Mouse (Mus musculus): ENCODE results near the gene Oxnad1. TPM values are rescaled to one million over a fixed set of nuclear protein-coding genes. Genes with fewer than 3 reads are reported as not detected.

The Oxnad1 gene
- total RNA-seq (2017): 9.2 to 22.1 TPM (median 10.6 TPM) in 3 replicates

GRCm38 (mm10) chr14:32084761-32085485 is at the start of gene Oxnad1:
TSS of gene Oxnad1 (plus strand) at chr14:32085374.
- peak; percentile 77 for ATAC-seq (replicated peaks; ENCODE audit: insufficient number of reproducible peaks, low FRiP score, low TSS enrichment, poor library complexity, severe bottlenecking)

- no peak for ATAC-seq (replicated peaks; ENCODE audit: insufficient number of reproducible peaks, low FRiP score, low TSS enrichment, poor library complexity, severe bottlenecking)
These were observed 48.7 kb upstream of the Oxnad1 start for GRCm38 (mm10) chr14:32036482-32036881.

GRCm38 (mm10) chr14:32037661-32038252 is 47.4 kb upstream of the Oxnad1 start:
- no peak for ATAC-seq (replicated peaks; ENCODE audit: insufficient number of reproducible peaks, low FRiP score, low TSS enrichment, poor library complexity, severe bottlenecking)

- no peak for ATAC-seq (replicated peaks; ENCODE audit: insufficient number of reproducible peaks, low FRiP score, low TSS enrichment, poor library complexity, severe bottlenecking)
These were observed 43.1 kb upstream of the Oxnad1 start for GRCm38 (mm10) chr14:32042108-32042507.

- ATAC-seq (replicated peaks; ENCODE audit: insufficient number of reproducible peaks, low FRiP score, low TSS enrichment, poor library complexity, severe bottlenecking): no peak
These were observed 38.8 kb upstream of the Oxnad1 start for GRCm38 (mm10) chr14:32046357-32046756.

- ATAC-seq (replicated peaks; ENCODE audit: insufficient number of reproducible peaks, low FRiP score, low TSS enrichment, poor library complexity, severe bottlenecking): no peak
These were observed 35.0 kb upstream of the Oxnad1 start for GRCm38 (mm10) chr14:32050171-32050570.

GRCm38 (mm10) chr14:32053895-32054294 is 31.3 kb upstream of the Oxnad1 start:
- ATAC-seq (replicated peaks; ENCODE audit: insufficient number of reproducible peaks, low FRiP score, low TSS enrichment, poor library complexity, severe bottlenecking): no peak

- ATAC-seq (replicated peaks; ENCODE audit: insufficient number of reproducible peaks, low FRiP score, low TSS enrichment, poor library complexity, severe bottlenecking): no peak
These were observed 30.4 kb upstream of the Oxnad1 start for GRCm38 (mm10) chr14:32054788-32055187.

GRCm38 (mm10) chr14:32055781-32056180 is 29.4 kb upstream of the Oxnad1 start:
- no peak for ATAC-seq (replicated peaks; ENCODE audit: insufficient number of reproducible peaks, low FRiP score, low TSS enrichment, poor library complexity, severe bottlenecking)

- no peak for ATAC-seq (replicated peaks; ENCODE audit: insufficient number of reproducible peaks, low FRiP score, low TSS enrichment, poor library complexity, severe bottlenecking)
These were observed 28.5 kb upstream of the Oxnad1 start for GRCm38 (mm10) chr14:32056675-32057074.

GRCm38 (mm10) chr14:32057664-32058063 is 27.5 kb upstream of the Oxnad1 start:
- no peak for ATAC-seq (replicated peaks; ENCODE audit: insufficient number of reproducible peaks, low FRiP score, low TSS enrichment, poor library complexity, severe bottlenecking)

- no peak for ATAC-seq (replicated peaks; ENCODE audit: insufficient number of reproducible peaks, low FRiP score, low TSS enrichment, poor library complexity, severe bottlenecking)
These were observed 23.8 kb upstream of the Oxnad1 start for GRCm38 (mm10) chr14:32061398-32061797.

GRCm38 (mm10) chr14:32072807-32073206 is 12.4 kb upstream of the Oxnad1 start:
- ATAC-seq (replicated peaks; ENCODE audit: insufficient number of reproducible peaks, low FRiP score, low TSS enrichment, poor library complexity, severe bottlenecking): no peak

GRCm38 (mm10) chr14:32073211-32073685 is 11.9 kb upstream of the Oxnad1 start:
- no peak for ATAC-seq (replicated peaks; ENCODE audit: insufficient number of reproducible peaks, low FRiP score, low TSS enrichment, poor library complexity, severe bottlenecking)

GRCm38 (mm10) chr14:32073901-32074300 is 11.3 kb upstream of the Oxnad1 start:
- ATAC-seq (replicated peaks; ENCODE audit: insufficient number of reproducible peaks, low FRiP score, low TSS enrichment, poor library complexity, severe bottlenecking): no peak

GRCm38 (mm10) chr14:32076896-32077575 is 8.1 kb upstream of the Oxnad1 start:
- peak; percentile 55; the same call in 1 of the 2 replicates for ATAC-seq (replicated peaks; ENCODE audit: insufficient number of reproducible peaks, low FRiP score, low TSS enrichment, poor library complexity, severe bottlenecking)

GRCm38 (mm10) chr14:32081026-32081425 is 4.1 kb upstream of the Oxnad1 start:
- no peak for ATAC-seq (replicated peaks; ENCODE audit: insufficient number of reproducible peaks, low FRiP score, low TSS enrichment, poor library complexity, severe bottlenecking)

GRCm38 (mm10) chr14:32082891-32083290 is 2.3 kb upstream of the Oxnad1 start:
- no peak for ATAC-seq (replicated peaks; ENCODE audit: insufficient number of reproducible peaks, low FRiP score, low TSS enrichment, poor library complexity, severe bottlenecking)

- ATAC-seq (replicated peaks; ENCODE audit: insufficient number of reproducible peaks, low FRiP score, low TSS enrichment, poor library complexity, severe bottlenecking): no peak
These were observed 1.7 kb upstream of the Oxnad1 start for GRCm38 (mm10) chr14:32083466-32083865.
